Mouse (Mus musculus) spleen, postnatal 36 days (tissue): ENCODE results near the gene Helq.
A peak's percentile ranks its signal among the peaks of the same experiment; 100 is the strongest.

Experiments used
- DNase-seq, 2 experiments: peaks; one replicate each; pipeline ENCODE4 v3.0.0; 2022; ENCODE audit warnings: low spot score in 2 of 2, mixed read lengths in 1 of 2

Gene Helq

DNA sequence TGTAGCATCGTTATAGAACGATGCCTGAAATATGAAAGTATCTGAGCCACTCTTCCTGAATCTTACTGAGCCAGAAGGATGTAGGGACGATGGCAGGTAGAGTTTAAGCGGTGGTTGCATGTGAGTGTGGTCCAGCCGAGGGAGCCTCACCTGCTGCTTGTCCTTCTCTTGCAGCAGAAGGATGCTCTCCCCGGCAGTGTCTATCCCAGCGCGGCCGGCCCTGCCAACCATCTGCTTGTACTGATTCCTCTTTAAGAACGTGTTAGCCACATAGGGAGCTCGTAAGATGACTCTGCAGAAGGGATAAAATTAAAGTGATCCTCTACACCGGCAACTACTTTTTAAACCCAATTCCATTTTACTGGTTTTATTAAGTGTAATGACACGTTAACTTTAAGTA lies 19.4 kb downstream of the Helq start:
- no peak for DNase-seq

DNA sequence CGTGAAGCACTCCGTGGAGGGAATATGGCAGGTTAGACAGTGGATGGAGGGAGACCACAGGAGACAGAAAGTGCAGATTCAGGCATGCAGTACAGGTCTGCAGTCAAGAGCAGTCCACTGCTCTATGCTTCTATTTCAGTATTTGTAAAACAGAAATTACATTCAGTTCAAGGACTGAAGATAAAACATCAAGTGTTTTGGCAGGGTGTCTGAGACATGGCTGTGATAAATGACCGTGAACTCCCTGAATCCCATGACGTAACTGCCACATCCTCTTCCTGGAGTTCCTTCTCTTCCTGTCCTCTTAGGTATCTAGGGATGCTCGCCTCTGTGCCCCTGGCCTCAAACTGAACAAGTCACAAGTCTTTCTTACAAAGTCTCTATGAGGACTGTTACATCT lies 21.5 kb downstream of the Helq start:
- DNase-seq: no peak

DNA sequence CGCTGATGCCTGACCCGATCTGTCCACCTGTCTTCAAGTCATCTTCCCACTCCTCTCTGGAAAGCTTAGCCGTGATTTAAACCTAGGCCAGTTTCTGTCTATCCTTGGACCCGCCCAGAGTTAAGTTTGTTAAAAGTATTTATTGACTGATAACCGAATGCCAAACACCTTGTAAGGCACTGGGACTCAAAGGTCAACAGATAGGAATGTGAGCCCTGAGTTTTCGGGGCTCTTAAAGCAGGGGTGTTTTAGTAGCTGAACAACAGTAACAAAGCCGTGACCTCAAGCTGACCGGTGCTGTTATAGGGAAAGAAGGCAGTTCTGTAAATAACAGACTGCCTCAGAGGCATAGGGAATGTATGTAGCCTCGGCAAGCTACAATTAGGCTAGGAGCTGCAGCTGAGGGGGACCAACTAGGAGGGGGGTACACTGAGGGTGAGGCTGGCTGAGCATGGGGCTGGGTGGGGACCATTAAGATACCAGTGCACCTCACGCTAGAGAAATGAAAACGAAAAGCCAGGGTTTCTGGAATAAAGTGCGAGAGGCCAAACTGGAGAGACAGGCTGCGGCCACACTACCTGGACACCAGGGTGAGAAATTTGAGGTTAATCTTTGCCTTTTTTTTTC lies 22.5 kb downstream of the Helq start:
- DNase-seq: no peak

DNA sequence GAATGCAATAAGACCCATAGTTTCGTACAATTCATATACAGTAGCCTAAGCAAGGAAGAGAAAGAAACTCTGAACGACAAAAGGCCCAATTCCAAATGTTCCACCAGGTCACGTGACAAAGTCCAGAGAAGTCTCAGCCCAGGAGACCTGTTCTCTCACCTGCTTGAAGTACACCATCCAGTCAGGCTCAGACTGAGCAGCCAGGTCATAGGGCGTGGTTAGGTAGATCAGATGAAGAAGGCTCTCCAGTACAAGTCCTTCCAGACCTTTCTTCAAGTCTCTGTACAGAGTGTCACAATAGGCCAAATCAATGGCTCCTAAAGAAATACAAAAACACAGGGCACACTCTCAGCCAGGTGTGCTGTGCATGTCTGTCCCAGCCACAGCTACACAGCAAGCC lies 26.8 kb downstream of the Helq start:
- DNase-seq: no peak

DNA sequence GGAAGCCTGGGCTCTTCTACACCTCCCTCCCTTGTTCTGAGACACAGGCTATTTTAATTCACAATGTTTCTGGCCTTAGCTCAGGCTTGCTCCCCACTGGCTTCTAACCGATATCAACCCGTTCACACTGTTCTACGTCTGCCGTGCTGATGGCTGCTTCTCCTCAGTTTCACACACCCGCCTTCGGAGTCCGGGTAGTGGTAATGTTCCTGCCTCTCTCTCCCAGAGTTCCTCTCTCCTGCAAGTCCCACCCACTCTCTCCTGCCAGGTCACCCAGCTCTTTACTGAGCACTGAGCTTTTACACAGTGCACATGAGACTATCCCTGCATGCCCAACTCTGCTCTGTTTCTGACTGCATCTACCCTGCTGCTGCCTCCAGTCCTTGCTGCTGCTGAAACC lies 32.4 kb downstream of the Helq start:
- no peak for DNase-seq

DNA sequence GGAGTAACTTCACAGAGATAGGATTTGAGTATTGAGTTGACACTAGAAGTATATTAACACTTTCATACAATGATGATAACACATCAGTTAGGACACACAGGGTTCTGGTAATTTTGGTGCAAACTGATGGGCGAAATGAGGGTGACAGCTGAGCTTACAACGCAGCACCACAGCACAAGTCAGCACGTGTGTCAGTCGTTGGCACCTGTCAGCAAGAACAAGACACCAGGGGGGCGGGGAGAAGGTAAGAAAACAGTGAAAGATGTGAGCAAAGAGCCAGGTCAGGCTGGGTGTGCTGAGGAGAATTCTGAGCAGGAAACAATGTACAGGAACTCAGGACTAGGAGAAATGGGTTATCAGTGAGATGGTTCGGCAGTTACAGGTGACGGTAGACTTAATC lies 36.7 kb downstream of the Helq start:
- DNase-seq: no peak

DNA sequence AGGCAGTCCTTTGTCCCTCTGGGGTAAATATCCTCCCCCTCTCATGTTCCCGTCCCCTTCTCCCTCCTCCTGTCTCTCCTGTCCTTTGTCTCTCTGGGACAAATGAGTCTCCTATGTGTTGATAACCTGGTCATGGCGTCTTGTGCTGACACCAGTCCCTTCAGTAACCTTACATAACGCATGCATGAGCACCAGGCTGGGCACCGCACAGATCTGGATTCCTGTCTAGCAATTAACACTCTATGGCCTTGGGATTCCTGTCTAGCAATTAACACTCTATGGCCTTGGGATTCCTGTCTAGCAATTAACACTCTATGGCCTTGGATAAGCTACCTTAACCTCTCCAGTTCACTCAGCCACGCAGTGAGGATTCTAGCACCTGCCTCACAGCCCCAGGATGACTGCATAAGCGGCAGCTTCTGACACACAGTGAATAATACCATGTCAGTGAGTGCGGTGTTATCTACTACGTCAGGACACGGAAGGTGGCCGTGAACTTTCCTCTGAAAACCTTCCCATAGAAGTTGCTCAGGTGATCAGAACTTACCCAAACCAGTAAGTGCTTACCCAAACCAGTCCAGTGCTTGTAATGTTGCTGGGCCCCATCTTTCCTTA lies 38.2 kb downstream of the Helq start:
- DNase-seq: no peak

DNA sequence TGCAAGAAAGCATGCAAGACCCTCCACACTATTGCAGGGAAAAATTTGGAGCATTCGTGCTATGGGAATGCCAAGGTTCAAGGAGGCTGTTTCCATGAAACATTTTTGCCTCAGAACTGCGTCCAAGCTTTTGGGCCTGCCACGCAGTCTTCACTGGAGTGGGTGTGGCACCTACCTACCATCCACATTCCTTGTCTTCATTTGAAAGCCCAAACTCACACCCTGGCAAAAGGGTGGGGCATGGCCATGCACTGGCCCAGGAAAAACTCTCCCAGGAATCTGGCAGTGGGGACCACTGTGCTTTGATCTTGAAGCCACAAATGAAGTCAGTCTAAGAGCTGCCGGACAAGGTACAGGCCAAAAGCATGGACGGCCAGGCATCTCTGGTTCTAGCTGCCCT lies 40.3 kb downstream of the Helq start:
- DNase-seq: no peak

DNA sequence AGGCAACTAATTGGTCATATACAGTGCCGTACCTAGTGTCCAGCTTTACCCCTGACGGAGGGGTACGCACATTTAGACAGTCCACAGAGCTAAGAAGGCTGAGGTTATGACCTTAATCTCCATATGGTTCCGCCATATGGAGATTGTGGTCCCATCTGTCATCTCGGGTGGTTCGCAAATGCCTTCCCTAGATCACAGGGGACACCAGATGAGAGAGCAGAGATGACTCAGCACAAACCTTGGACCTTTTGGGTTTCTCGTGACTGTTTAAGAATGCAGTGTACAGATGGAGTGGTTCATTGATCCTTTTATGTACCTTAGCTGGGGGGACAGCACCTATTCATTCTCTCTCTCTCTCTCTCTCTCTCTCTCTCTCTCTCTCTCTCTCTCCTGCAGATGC lies 45.0 kb downstream of the Helq start:
- DNase-seq: no peak

DNA sequence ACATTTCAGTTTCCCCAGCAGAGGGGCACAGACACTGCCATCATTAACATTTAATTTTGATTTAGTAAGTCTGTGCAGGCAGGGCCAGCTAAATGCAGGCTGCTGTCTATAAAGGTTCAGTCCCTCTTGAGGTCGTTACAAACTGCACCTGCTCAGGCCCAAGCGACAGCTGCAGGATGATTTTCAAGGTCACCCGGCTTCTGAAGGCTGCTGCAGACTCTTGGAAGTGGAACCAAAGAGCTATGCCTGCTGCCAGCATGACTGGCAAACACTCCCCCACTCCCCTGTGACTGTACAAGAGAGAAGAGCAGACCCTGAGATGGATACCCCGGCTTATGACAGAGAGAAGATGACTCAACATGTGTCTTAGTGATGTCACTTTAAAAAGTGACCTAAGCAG lies 46.7 kb downstream of the Helq start:
- no peak for DNase-seq

DNA sequence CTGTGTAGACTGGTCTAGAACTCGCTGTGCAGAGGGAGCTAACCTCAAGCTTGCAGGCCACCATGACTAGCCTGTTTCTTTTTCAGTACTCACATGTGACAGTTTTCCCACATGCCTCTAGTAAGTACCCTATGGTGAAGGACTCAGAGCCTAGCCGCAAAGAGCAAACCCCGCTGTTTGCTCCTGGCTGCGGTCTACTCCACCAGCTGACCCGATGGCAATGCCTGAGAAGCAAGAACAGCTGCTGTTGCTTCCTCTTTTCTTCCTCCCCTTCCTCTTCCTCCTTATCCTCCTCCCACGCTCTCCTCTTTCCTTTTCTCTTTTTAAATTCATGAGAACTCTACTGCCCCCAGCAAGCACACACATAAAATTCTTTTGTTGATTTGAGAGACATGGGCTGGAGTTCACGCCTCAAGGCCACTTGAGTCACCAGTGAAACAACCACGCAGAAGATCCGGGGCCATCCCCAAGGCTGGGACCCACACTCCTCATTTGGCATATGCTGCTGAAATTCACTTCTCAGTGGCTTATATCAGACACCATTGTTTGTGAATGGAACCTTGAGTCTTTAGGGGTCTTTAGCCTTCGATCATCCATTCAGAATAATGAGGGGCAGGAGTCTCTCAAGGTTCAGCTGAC lies 47.7 kb downstream of the Helq start:
- DNase-seq: peak; percentile 50 to 51

DNA sequence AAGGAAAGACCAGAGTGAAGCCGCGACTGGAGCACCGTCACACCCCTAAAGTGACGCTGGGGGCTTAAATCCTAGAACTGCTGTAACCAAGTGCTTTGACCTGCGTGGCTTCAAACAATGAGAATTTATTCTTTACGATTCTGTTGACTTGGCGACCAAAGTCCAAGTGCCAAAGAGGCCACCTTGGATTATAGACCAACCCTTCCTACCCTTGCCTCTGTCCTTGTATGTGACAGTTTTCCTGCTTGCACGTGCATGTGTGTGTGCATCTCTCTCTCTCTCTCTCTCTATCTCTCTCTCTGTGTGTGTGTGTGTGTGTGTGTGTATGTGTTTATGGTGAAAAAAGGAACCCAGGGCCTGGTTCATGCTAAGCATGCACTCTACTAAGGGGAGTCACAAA lies 59.6 kb downstream of the Helq start:
- no peak for DNase-seq

DNA sequence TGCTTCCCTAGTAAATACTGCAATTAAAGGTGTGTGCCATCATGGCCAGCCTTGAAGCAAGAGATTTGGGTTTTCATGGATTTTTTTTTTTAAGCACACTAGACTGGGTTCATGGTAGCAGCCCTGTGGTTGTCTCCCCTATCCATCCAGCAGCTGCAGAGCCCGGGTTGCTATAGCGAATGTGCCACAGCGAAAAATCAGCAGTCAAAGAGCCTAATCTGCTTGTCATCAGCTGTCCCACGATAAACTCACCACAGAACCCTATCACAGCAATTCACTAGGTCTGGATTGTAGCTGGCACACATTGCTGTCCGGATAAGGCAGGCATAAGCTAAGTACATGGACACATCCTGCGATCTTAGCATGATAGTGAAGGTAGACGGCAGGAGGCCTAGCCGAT lies 61.5 kb downstream of the Helq start:
- no peak for DNase-seq

DNA sequence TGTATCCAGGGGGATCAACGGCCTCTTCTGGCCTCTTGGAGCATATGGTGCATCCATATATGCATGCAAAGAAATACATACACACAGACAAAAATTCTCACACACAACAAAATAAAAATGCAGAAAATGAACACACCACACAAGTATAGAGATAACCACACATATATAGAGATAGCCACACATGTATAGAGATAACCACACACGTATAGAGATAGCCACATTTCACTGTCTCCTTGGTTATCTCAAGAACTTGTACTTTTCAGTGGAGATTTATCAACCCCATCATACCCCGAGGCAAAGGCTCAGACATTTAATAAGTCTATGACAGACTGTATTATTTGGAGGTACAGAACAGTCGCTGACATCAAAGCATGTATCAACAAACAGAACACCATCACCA lies 63.9 kb downstream of the Helq start:
- no peak for DNase-seq

DNA sequence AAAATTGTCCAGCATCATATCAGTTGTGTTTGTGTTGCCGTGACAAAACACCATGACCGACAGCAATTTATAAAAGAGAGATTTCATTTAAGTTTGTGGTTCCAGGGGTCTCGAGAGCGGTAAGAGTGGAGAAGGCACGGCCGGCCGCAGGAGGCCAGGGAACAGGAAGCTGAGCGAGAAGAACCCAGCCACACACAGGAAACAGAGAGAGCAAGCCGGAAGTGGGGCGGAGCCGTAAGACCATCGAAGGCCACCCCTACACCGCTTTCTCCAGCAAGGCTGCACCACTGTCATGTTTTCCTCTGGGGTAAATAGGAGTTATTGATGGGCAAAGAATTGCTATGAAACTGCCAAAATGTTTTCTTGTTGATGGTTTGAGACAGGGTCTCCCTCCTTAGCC lies 69.6 kb downstream of the Helq start:
- peak; percentile 79 to 80 for DNase-seq

DNA sequence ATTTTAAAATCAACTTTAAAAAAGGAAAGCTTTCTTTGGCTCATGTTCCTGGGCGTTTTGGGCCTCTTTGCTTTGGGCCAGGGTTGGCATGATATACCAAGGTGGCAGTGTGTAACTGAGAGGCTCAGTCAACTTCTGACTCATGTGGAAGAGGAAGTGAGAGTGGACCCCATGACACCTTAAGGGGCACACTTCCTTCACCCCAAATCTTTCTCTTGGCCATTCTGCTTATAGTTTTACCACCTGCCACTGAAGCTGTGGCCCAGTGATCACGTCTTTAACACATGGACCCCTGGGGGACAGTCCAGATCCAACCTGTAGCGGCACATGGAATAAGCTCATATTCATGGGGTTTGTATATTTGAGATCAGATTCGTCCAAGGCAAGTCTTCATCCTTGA lies 72.4 kb downstream of the Helq start:
- DNase-seq: peak; percentile 59 to 61

DNA sequence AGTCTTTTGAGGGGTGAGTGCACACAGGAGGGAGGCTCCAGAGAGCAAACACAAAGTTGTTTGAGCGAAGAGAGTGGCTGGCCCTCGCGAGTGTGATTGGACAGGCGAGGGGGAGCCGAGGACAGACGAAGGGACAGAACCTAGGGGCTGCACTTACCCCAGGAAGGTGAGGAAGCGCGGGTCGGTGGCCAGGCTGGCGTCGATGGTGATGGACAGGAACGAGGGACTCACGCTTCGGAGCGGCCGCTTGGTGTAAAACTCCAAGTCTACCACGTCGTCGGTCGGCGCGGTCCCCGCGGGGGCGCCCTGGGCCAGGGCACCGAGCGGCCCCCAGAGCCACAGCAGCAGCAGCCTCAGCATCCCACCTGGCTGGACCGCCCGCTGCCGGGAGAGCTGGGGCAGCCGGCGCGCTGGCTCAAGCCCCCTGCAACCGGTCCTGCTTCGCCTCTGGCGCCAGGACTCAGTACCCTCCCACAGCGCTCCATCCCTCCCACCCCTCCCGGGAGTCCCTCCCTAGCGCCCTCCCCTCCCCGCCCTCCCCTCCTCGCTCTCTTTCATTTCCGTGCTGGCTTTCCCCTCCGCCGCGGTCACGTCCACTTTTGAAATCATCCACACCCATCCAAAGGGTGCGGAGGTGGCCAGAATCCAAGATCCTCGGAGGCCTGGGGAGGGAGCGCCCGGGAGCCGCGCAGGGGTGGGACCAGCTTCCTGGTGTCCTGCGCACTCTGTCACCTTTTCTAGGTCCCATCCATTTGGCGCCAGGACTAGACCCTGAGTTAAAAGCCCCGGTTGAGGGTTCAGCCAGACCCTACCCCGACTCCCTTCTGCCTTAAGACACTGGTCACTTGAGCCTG lies 78.9 kb downstream of the Helq start, which contains the start of gene Hpse:
TSS of gene Hpse (minus strand) at position 482 of the 854 bp plus-strand sequence.
- DNase-seq: peak; percentile 50 to 51

DNA sequence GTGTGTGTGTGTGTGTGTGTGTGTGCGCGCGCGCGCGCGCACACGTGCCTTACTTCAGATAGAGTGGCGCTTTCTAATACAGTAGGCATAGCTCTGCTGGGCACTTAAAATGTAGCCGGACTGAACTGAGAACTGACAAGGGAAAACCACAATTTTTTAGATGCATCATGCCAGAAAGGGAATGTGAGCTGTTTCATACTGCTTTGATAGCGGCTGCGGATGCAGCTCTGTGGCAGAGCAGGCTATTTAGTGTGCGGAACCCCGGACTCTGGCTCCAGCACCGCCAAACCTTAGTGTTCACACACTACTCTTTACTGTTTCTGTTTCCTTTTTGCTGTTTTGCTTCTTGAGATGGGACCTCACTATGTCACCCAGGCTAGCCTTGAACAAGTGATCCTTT lies 81.6 kb downstream of the Helq start:
- no peak for DNase-seq
